10 mouse cellular contexts compared by ENCODE assay signal in the genomic region with DNA sequence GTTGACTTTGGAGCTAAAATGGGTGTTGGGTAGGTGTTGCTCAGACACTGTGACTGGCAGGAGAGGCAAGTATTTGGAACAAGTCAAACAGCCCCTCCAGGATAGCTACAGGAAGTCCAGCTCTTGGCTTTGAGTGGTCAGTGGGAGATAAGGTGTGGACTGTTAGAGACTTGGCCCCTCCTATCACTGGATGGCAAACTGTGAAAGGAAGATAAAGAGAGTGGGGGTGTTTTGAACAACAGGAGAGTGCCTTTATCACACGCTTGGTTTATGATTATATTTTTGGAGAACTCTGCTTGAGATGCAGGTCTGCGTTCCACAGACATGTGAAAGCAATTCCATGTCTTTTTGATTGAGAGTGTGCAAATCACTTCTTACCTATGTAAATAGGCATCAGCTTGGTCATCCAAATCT.
DNase-seq lines count a peak whose midpoint lies in the region; ATAC-seq and TF ChIP-seq lines count a peak whose summit lies in the region.
"Had no signal": no experiment of that assay in that cellular context is flagged by ENCODE, and none has a peak within 500 bp of the region (broad histone marks: within the 10 kb centered on the region; RNA-seq: fewer than 3 reads in every experiment).

No protein-coding gene starts in this region.

- peaks cover 61% of the 10 kb centered on the region for H3K79me2 ChIP-seq in liver, adult 2 months (ENCODE audit: control insufficient read depth, insufficient read depth, low read length)
- peaks cover 100% of the 10 kb centered on the region for H3K79me2 ChIP-seq in macrophage (ENCODE audit: inconsistent target)

- DNase-seq in heart, adult 8-10 months (ENCODE audit: low spot score): no peak
- no peak for DNase-seq in liver, adult 2 months (ENCODE audit: extremely low read depth, low read depth, low spot score)
- DNase-seq in urinary bladder, postnatal 4 days (ENCODE audit: low spot score in 2 of 2): no peak
- DNase-seq in testis, postnatal 14 days (ENCODE audit: low spot score): no peak
- no peak for DNase-seq in thymus, postnatal 14 days
- DNase-seq: kidney, postnatal 14 days had no signal

- no peak for TF ChIP-seq CTCF in bone marrow macrophage, adult 2 months (IDR thresholded peaks at IDR 0.05; ENCODE audit: low read depth, low read length)
- no peak for TF ChIP-seq CTCF in liver, adult 2 months (IDR thresholded peaks at IDR 0.05; ENCODE audit: low read depth, low read length)

- H3K4me1 ChIP-seq in heart, embryonic 14.5 days (ENCODE audit: control insufficient read depth in 2 of 2, insufficient read depth in 2 of 2, low read length in 2 of 2): peaks cover 38 to 69% of the 10 kb centered on the region in 2 experiments
- peaks cover 71% of the 10 kb centered on the region for H3K4me1 ChIP-seq in bone marrow macrophage, adult 2 months (ENCODE audit: control insufficient read depth, insufficient read depth, low read length)
- H3K4me1 ChIP-seq in liver, adult 2 months (ENCODE audit: control insufficient read depth, insufficient read depth, low read length): peaks cover 66% of the 10 kb centered on the region

- peak overlapping the region; percentile 35 for H3K4me2 ChIP-seq in heart, embryonic 14.5 days (ENCODE audit: low read length)

- 18% methylated on average over 2 of the region's 2 CpGs for WGBS in heart, embryonic 14.5 days
- 54% methylated on average over 2 of the region's 2 CpGs for WGBS in liver, adult 2 months
- WGBS in macrophage (ENCODE audit: missing documents): 92% methylated on average over 2 of the region's 2 CpGs

- H3K9me3 ChIP-seq in heart, embryonic 14.5 days (ENCODE audit: control insufficient read depth, low read length): no peaks in the 10 kb centered on the region
- H3K9me3 ChIP-seq: hindbrain, embryonic 10.5 days had no signal

- no peaks in the 10 kb centered on the region for H3K27me3 ChIP-seq in heart, embryonic 14.5 days (ENCODE audit: control insufficient read depth, insufficient read depth, low read length)
- no peaks in the 10 kb centered on the region for H3K27me3 ChIP-seq in liver, adult 2 months (ENCODE audit: control insufficient read depth, insufficient read depth, low read length)

- 0 out of 2 replicates have a peak, but pooled peaks have one; percentile 60 for ATAC-seq in heart, embryonic 14.5 days (ENCODE audit: insufficient number of reproducible peaks, insufficient read depth, low FRiP score, low read depth)

- no peak for TF ChIP-seq POLR2A in bone marrow macrophage, adult 2 months (IDR thresholded peaks at IDR 0.05; ENCODE audit: borderline replicate concordance, low read depth, low read length)
- TF ChIP-seq POLR2A in liver, adult 2 months (IDR thresholded peaks at IDR 0.05; ENCODE audit: extremely low read depth, insufficient read depth, low read length): no peak

- no peak overlapping the region for H3K9ac ChIP-seq in heart, embryonic 14.5 days (ENCODE audit: low read length)
- H3K9ac ChIP-seq in liver, adult 2 months (ENCODE audit: low read depth, low read length): no peak overlapping the region

- no peak overlapping the region for H3K4me3 ChIP-seq in heart, embryonic 14.5 days (ENCODE audit: control insufficient read depth in 1 of 2, insufficient read depth in 1 of 2, low read depth in 1 of 2, low read length in 2 of 2)
- no peak overlapping the region for H3K4me3 ChIP-seq in bone marrow macrophage, adult 2 months (ENCODE audit: insufficient read depth, low read length)
- H3K4me3 ChIP-seq in liver, adult 2 months (ENCODE audit: insufficient read depth, low read depth, low read length): no peak overlapping the region
- H3K4me3 ChIP-seq in macrophage (ENCODE audit: inconsistent target): no peak overlapping the region
- H3K4me3 ChIP-seq: hindbrain, embryonic 10.5 days had no signal

- no peaks in the 10 kb centered on the region for H3K36me3 ChIP-seq in heart, embryonic 14.5 days (ENCODE audit: control insufficient read depth, insufficient read depth, low read length)
- H3K36me3 ChIP-seq in liver, adult 2 months (ENCODE audit: control insufficient read depth, insufficient read depth, low read length): no peaks in the 10 kb centered on the region
- no peaks in the 10 kb centered on the region for H3K36me3 ChIP-seq in macrophage (ENCODE audit: inconsistent target)
- H3K36me3 ChIP-seq: hindbrain, embryonic 10.5 days had no signal

- peak overlapping the region; percentile 48 to 69 for H3K27ac ChIP-seq in heart, embryonic 14.5 days (replicated peaks in 1 of 2; ENCODE audit: control insufficient read depth in 1 of 2, insufficient read depth in 1 of 2, low read depth in 2 of 2, low read length in 2 of 2)
- H3K27ac ChIP-seq in bone marrow macrophage, adult 2 months (ENCODE audit: insufficient read depth, low read depth, low read length): peak overlapping the region; percentile 93
- peak overlapping the region; percentile 86 for H3K27ac ChIP-seq in liver, adult 2 months (replicated peaks; ENCODE audit: insufficient read depth, low read depth, low read length)
- peak overlapping the region; percentile 98 for H3K27ac ChIP-seq in macrophage
- H3K27ac ChIP-seq: hindbrain, embryonic 10.5 days had no signal
